In the genomic region with DNA sequence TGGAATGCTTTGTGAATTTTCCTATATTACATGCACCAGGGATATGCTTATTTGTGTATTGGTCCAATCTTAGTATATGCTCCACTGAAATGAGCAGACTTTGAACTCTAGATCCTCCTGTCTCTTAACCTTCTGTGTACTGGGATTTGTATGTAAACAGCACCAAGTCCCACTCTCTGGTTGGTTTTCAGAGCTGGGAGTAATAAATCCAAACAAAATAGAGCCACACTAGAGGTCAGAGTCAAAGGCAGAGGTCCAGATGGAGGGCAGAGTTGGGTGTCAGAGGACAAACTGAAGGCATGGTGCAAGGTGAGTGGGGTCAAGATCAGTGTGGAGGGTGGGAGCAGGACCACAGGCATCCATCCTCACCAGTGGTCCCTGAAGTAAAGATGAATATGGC, we compare ENCODE assay signal across 45 mouse cellular contexts. TPM values are rescaled to one million over a fixed set of nuclear protein-coding genes. Genes with fewer than 3 reads are reported as not detected.
"Had no signal": no experiment of that assay in that cellular context is flagged by ENCODE, and none has a peak within 500 bp of the region (broad histone marks: within the 10 kb centered on the region; RNA-seq: fewer than 3 reads in every experiment).

No protein-coding gene starts in this region.

- ATAC-seq: hindbrain, embryonic 16.5 days; hindbrain, postnatal 0 days; inflammation-experienced regulatory T-cells, adult 6 months; intestine, embryonic 15.5 days; intestine, embryonic 16.5 days; intestine, postnatal 0 days had no signal

- H3K9me3 ChIP-seq: heart, embryonic 10.5 days; heart, embryonic 12.5 days; heart, embryonic 13.5 days; heart, embryonic 15.5 days; hindbrain, embryonic 10.5 days; hindbrain, embryonic 12.5 days; hindbrain, embryonic 13.5 days; hindbrain, embryonic 15.5 days; intestine, embryonic 15.5 days; kidney, embryonic 15.5 days had no signal

- H3K27ac ChIP-seq: heart, adult 2 months; heart, embryonic 10.5 days; heart, embryonic 13.5 days; heart, embryonic 15.5 days; hindbrain, embryonic 10.5 days; hindbrain, embryonic 12.5 days; hindbrain, embryonic 13.5 days; hindbrain, embryonic 14.5 days; hindbrain, embryonic 15.5 days; hindbrain, postnatal 0 days; intestine, embryonic 15.5 days; kidney, embryonic 15.5 days; kidney, postnatal 0 days; layer of hippocampus, adult 2 months had no signal

- H3K4me2 ChIP-seq: heart, embryonic 11.5 days; heart, embryonic 12.5 days; heart, embryonic 13.5 days; heart, embryonic 15.5 days; hindbrain, embryonic 12.5 days; hindbrain, embryonic 13.5 days; hindbrain, embryonic 14.5 days; hindbrain, embryonic 15.5 days; intestine, embryonic 15.5 days; kidney, embryonic 15.5 days had no signal

- H3K9ac ChIP-seq: heart, embryonic 12.5 days; heart, embryonic 13.5 days; heart, embryonic 15.5 days; hindbrain, embryonic 12.5 days; hindbrain, embryonic 13.5 days; hindbrain, embryonic 14.5 days; hindbrain, embryonic 15.5 days; intestine, embryonic 15.5 days; kidney, embryonic 15.5 days had no signal

- H3K27me3 ChIP-seq: heart, embryonic 12.5 days; heart, embryonic 13.5 days; hindbrain, embryonic 12.5 days; hindbrain, embryonic 15.5 days; intestine, embryonic 15.5 days; kidney, embryonic 15.5 days had no signal

- H3K36me3 ChIP-seq: heart, embryonic 10.5 days; heart, embryonic 12.5 days; heart, embryonic 13.5 days; heart, embryonic 15.5 days; hindbrain, embryonic 10.5 days; hindbrain, embryonic 12.5 days; hindbrain, embryonic 13.5 days; hindbrain, embryonic 15.5 days; intestine, embryonic 15.5 days; kidney, embryonic 15.5 days had no signal

- H3K4me1 ChIP-seq: heart, embryonic 10.5 days; heart, embryonic 12.5 days; heart, embryonic 13.5 days; heart, embryonic 15.5 days; hindbrain, embryonic 10.5 days; hindbrain, embryonic 12.5 days; hindbrain, embryonic 13.5 days; hindbrain, embryonic 15.5 days; intestine, embryonic 15.5 days; kidney, embryonic 15.5 days had no signal

- DNase-seq: heart, adult 2 months; heart, postnatal 10 days; heart, postnatal 14 days; heart, postnatal 36 days; heart, postnatal 4 days; kidney, adult 11 months; kidney, adult 18-20 months; kidney, adult 2 months; kidney, adult 8-10 months; kidney, adult 9 months; kidney, postnatal 10 days; kidney, postnatal 14 days; kidney, postnatal 25 days; kidney, postnatal 36 days; kidney, postnatal 4 days; layer of hippocampus, adult 9-11 months had no signal

- H3K4me3 ChIP-seq: heart, adult 2 months; heart, embryonic 10.5 days; heart, embryonic 12.5 days; heart, embryonic 13.5 days; heart, embryonic 15.5 days; hindbrain, embryonic 10.5 days; hindbrain, embryonic 12.5 days; hindbrain, embryonic 13.5 days; hindbrain, embryonic 15.5 days; intestine, embryonic 15.5 days; kidney, embryonic 15.5 days; layer of hippocampus, adult 2 months had no signal

RNA-seq across cellular contexts. Expression of gene Slc27a5, which starts 2.1 kb away (rescaled TPM):
- total RNA-seq: heart, adult 2 months; heart, adult 8-10 months; heart, postnatal 10 days; heart, postnatal 14 days; heart, postnatal 25 days; heart, postnatal 36 days; heart, postnatal 4 days; hematopoietic stem cell, adult 5-6 weeks; layer of hippocampus, postnatal 10 days had no signal
- polyA plus RNA-seq: heart, embryonic 10.5 days; heart, embryonic 11.5 days; heart, embryonic 12.5 days; heart, embryonic 14.5 days; heart, embryonic 15.5 days; heart, embryonic 16.5 days; heart, postnatal 0 days; hindbrain, embryonic 11.5 days; intestine, embryonic 14.5 days; kidney, embryonic 14.5 days had no signal
